Comparison of ENCODE assay signal across 14 mouse cellular contexts in genomic region chr4:57524461-57524860, GRCm38 (mm10). TPM values are rescaled to one million over a fixed set of nuclear protein-coding genes. Genes with fewer than 3 reads are reported as not detected.
A peak's percentile ranks its signal among the peaks of the same experiment; 100 is the strongest.
DNase-seq lines count a peak whose midpoint lies in the region; ATAC-seq and TF ChIP-seq lines count a peak whose summit lies in the region.
"Had no signal": no experiment of that assay in that cellular context is flagged by ENCODE, and none has a peak within 500 bp of the region (broad histone marks: within the 10 kb centered on the region; RNA-seq: fewer than 3 reads in every experiment).

No protein-coding gene starts in this region.

- ATAC-seq in hindbrain, embryonic 16.5 days: 0 out of 2 replicates have a peak, but pooled peaks have one; percentile 14
- no peak for ATAC-seq in midbrain, postnatal 0 days (ENCODE audit: low FRiP score)
- peak; percentile 71 for ATAC-seq in heart, embryonic 15.5 days (replicated peaks; ENCODE audit: insufficient number of reproducible peaks, insufficient read depth, low FRiP score, low read depth)
- no peak for ATAC-seq in forebrain, postnatal 0 days
- ATAC-seq: CD4-positive, CD25-positive, alpha-beta regulatory T cell, adult 4 months had no signal

- no peak for TF ChIP-seq CTCF in midbrain, postnatal 0 days (IDR thresholded peaks at IDR 0.05)
- no peak for TF ChIP-seq CTCF in forebrain, postnatal 0 days (IDR thresholded peaks at IDR 0.05; ENCODE audit: low read depth)

- H3K9ac ChIP-seq in hindbrain, embryonic 16.5 days (ENCODE audit: low read depth, low read length): no peak overlapping the region
- no peak overlapping the region for H3K9ac ChIP-seq in midbrain, postnatal 0 days (replicated peaks; ENCODE audit: low read length, poor library complexity, severe bottlenecking)
- no peak overlapping the region for H3K9ac ChIP-seq in heart, embryonic 15.5 days
- H3K9ac ChIP-seq in forebrain, postnatal 0 days: no peak overlapping the region
- H3K9ac ChIP-seq: forebrain, embryonic 12.5 days; liver, embryonic 15.5 days; neural tube, embryonic 15.5 days had no signal

- no peaks in the 10 kb centered on the region for H3K27me3 ChIP-seq in hindbrain, embryonic 16.5 days (replicated peaks; ENCODE audit: control insufficient read depth, insufficient read depth, low read length)
- H3K27me3 ChIP-seq in hindbrain, embryonic 10.5 days (ENCODE audit: insufficient read depth, poor library complexity, severe bottlenecking): no peaks in the 10 kb centered on the region
- H3K27me3 ChIP-seq in midbrain, postnatal 0 days (ENCODE audit: insufficient read depth, low read length): no peaks in the 10 kb centered on the region
- H3K27me3 ChIP-seq in midbrain, embryonic 10.5 days (ENCODE audit: low read depth, poor library complexity, severe bottlenecking): no peaks in the 10 kb centered on the region
- H3K27me3 ChIP-seq in heart, embryonic 15.5 days: no peaks in the 10 kb centered on the region
- H3K27me3 ChIP-seq in forebrain, postnatal 0 days (ENCODE audit: insufficient read depth, low read length): no peaks in the 10 kb centered on the region
- H3K27me3 ChIP-seq: forebrain, embryonic 12.5 days; liver, embryonic 15.5 days; neural tube, embryonic 15.5 days had no signal

- WGBS in hindbrain, embryonic 16.5 days: 69% methylated on average over 3 of the region's 3 CpGs
- WGBS in hindbrain, embryonic 10.5 days: 88% methylated on average over 3 of the region's 3 CpGs
- 70% methylated on average over 3 of the region's 3 CpGs for WGBS in midbrain, postnatal 0 days
- 85% methylated on average over 3 of the region's 3 CpGs for WGBS in midbrain, embryonic 10.5 days
- 35% methylated on average over 3 of the region's 3 CpGs for WGBS in heart, embryonic 15.5 days
- WGBS in forebrain, postnatal 0 days: 66% methylated on average over 3 of the region's 3 CpGs

- no peak overlapping the region for H3K27ac ChIP-seq in hindbrain, embryonic 16.5 days (ENCODE audit: low read depth, low read length)
- H3K27ac ChIP-seq in hindbrain, embryonic 10.5 days: no peak overlapping the region
- no peak overlapping the region for H3K27ac ChIP-seq in midbrain, postnatal 0 days (ENCODE audit: low read depth, low read length)
- H3K27ac ChIP-seq in midbrain, embryonic 10.5 days (replicated peaks): no peak overlapping the region
- peak overlapping the region; percentile 65 for H3K27ac ChIP-seq in heart, embryonic 15.5 days
- H3K27ac ChIP-seq in forebrain, postnatal 0 days (ENCODE audit: low read depth, low read length): no peak overlapping the region
- H3K27ac ChIP-seq: forebrain, embryonic 12.5 days; liver, embryonic 15.5 days; neural tube, embryonic 15.5 days had no signal

- H3K4me3 ChIP-seq in hindbrain, embryonic 16.5 days (ENCODE audit: low read length): no peak overlapping the region
- no peak overlapping the region for H3K4me3 ChIP-seq in hindbrain, embryonic 10.5 days
- H3K4me3 ChIP-seq in midbrain, postnatal 0 days (ENCODE audit: low read depth, low read length): no peak overlapping the region
- H3K4me3 ChIP-seq in midbrain, embryonic 10.5 days: no peak overlapping the region
- H3K4me3 ChIP-seq in heart, embryonic 15.5 days: no peak overlapping the region
- no peak overlapping the region for H3K4me3 ChIP-seq in forebrain, postnatal 0 days (ENCODE audit: low read depth, low read length)
- H3K4me3 ChIP-seq: forebrain, embryonic 12.5 days; liver, embryonic 15.5 days; neural tube, embryonic 15.5 days had no signal

- H3K4me1 ChIP-seq in hindbrain, embryonic 16.5 days (ENCODE audit: control insufficient read depth, insufficient read depth, low read depth, low read length): no peaks in the 10 kb centered on the region
- H3K4me1 ChIP-seq in hindbrain, embryonic 10.5 days (replicated peaks): no peaks in the 10 kb centered on the region
- no peaks in the 10 kb centered on the region for H3K4me1 ChIP-seq in midbrain, postnatal 0 days (ENCODE audit: insufficient read depth, low read length)
- H3K4me1 ChIP-seq in midbrain, embryonic 10.5 days: no peaks in the 10 kb centered on the region
- H3K4me1 ChIP-seq in heart, embryonic 15.5 days (replicated peaks): peaks cover 17% of the 10 kb centered on the region
- no peaks in the 10 kb centered on the region for H3K4me1 ChIP-seq in forebrain, postnatal 0 days (ENCODE audit: insufficient read depth)
- H3K4me1 ChIP-seq: forebrain, embryonic 12.5 days; liver, embryonic 15.5 days; neural tube, embryonic 15.5 days had no signal

- no peaks in the 10 kb centered on the region for H3K36me3 ChIP-seq in hindbrain, embryonic 16.5 days (ENCODE audit: control insufficient read depth, insufficient read depth, low read length)
- H3K36me3 ChIP-seq in hindbrain, embryonic 10.5 days: no peaks in the 10 kb centered on the region
- H3K36me3 ChIP-seq in midbrain, postnatal 0 days (ENCODE audit: insufficient read depth, low read length): no peaks in the 10 kb centered on the region
- H3K36me3 ChIP-seq in midbrain, embryonic 10.5 days: no peaks in the 10 kb centered on the region
- H3K36me3 ChIP-seq in heart, embryonic 15.5 days: no peaks in the 10 kb centered on the region
- no peaks in the 10 kb centered on the region for H3K36me3 ChIP-seq in forebrain, postnatal 0 days (ENCODE audit: insufficient read depth)
- H3K36me3 ChIP-seq: forebrain, embryonic 12.5 days; liver, embryonic 15.5 days; neural tube, embryonic 15.5 days had no signal

- no peak for DNase-seq in hindbrain, embryonic 10.5 days (ENCODE audit: low spot score)
- peak; percentile 25 for DNase-seq in midbrain, postnatal 0 days (ENCODE audit: low spot score)
- DNase-seq in midbrain, embryonic 10.5 days (ENCODE audit: low spot score): no peak
- DNase-seq in heart, postnatal 4 days: peak; percentile 65
- no peak for DNase-seq in forebrain, postnatal 0 days

- no peaks in the 10 kb centered on the region for H3K9me3 ChIP-seq in hindbrain, embryonic 16.5 days (ENCODE audit: control insufficient read depth, low read length)
- H3K9me3 ChIP-seq in hindbrain, embryonic 10.5 days: no peaks in the 10 kb centered on the region
- no peaks in the 10 kb centered on the region for H3K9me3 ChIP-seq in midbrain, postnatal 0 days (ENCODE audit: low read length)
- H3K9me3 ChIP-seq in midbrain, embryonic 10.5 days (replicated peaks): no peaks in the 10 kb centered on the region
- no peaks in the 10 kb centered on the region for H3K9me3 ChIP-seq in heart, embryonic 15.5 days (replicated peaks)
- H3K9me3 ChIP-seq in forebrain, postnatal 0 days (ENCODE audit: low read length): no peaks in the 10 kb centered on the region
- H3K9me3 ChIP-seq: forebrain, embryonic 12.5 days; liver, embryonic 15.5 days; neural tube, embryonic 15.5 days had no signal

- H3K4me2 ChIP-seq in hindbrain, embryonic 16.5 days (ENCODE audit: low read length): no peak overlapping the region
- no peak overlapping the region for H3K4me2 ChIP-seq in midbrain, postnatal 0 days (ENCODE audit: low read depth, low read length, poor library complexity, severe bottlenecking)
- no peak overlapping the region for H3K4me2 ChIP-seq in heart, embryonic 15.5 days
- no peak overlapping the region for H3K4me2 ChIP-seq in forebrain, postnatal 0 days (ENCODE audit: low read depth)
- H3K4me2 ChIP-seq: forebrain, embryonic 12.5 days; liver, embryonic 15.5 days; neural tube, embryonic 15.5 days had no signal

RNA-seq across cellular contexts. Expression of gene Pakap, which starts 43.5 kb away (rescaled TPM):
- 14.0 and 14.1 TPM in 2 replicates for polyA plus RNA-seq in hindbrain, embryonic 16.5 days (2015; fragmentation: Nextera tagmentation; extraction: Ambion mirVana)
- polyA plus RNA-seq in hindbrain, embryonic 10.5 days (2016; fragmentation: Nextera tagmentation; extraction: Ambion mirVana): 25.3 and 32.6 TPM in 2 replicates
- 6.0 and 8.4 TPM in 2 replicates for total RNA-seq in midbrain, postnatal 0 days (2014; rRNA removed)
- polyA plus RNA-seq in midbrain, postnatal 0 days (2015; fragmentation: Nextera tagmentation; extraction: Ambion mirVana): 11.9 and 13.5 TPM in 2 replicates
- 22.8 and 26.9 TPM in 2 replicates for polyA plus RNA-seq in midbrain, embryonic 10.5 days (2016; fragmentation: Nextera tagmentation; extraction: Ambion mirVana)
- polyA plus RNA-seq in heart, embryonic 15.5 days (2015; fragmentation: Nextera tagmentation; extraction: Ambion mirVana): 57.1 and 57.8 TPM in 2 replicates
- 10 to 100 TPM; 73.5 to 80.4 TPM for total RNA-seq in heart, postnatal 4 days (2021)
- total RNA-seq in forebrain, postnatal 0 days (2014; rRNA removed): 3.7 and 6.9 TPM in 2 replicates
- polyA plus RNA-seq in forebrain, postnatal 0 days (2015; fragmentation: Nextera tagmentation; extraction: Ambion mirVana): 6.1 and 9.5 TPM in 2 replicates
- total RNA-seq: common myeloid progenitor, adult 5-6 weeks; megakaryocyte, adult 5-6 weeks; MEL had no signal

Comparison
In these comparisons a context has a peak if more than half of its experiments do, and no peak if none do; other contexts are left out.
1. DNase-seq: peak in midbrain, postnatal 0 days (single experiment) and heart, postnatal 4 days (single experiment); none in hindbrain, embryonic 10.5 days (single experiment), midbrain, embryonic 10.5 days (single experiment) and forebrain, postnatal 0 days (single experiment).
2. ATAC-seq: peak in hindbrain, embryonic 16.5 days (single experiment) and heart, embryonic 15.5 days (single experiment); none in midbrain, postnatal 0 days (single experiment) and forebrain, postnatal 0 days (single experiment).